Mouse (Mus musculus) cerebellum, adult 18-20 months (tissue): ENCODE measurements around the gene Myh9.
A peak's percentile ranks its signal among the peaks of the same experiment; 100 is the strongest.
"Not testable (repeated sequence)": the region's sequence is repeated elsewhere in the genome, so short reads cannot be mapped to it uniquely, and the experiment has no call there.

ENCODE experiments used
- DNase-seq, 2 experiments: peaks; one replicate each; pipeline ENCODE4 v3.0.0; 2021

Gene Myh9

DNA sequence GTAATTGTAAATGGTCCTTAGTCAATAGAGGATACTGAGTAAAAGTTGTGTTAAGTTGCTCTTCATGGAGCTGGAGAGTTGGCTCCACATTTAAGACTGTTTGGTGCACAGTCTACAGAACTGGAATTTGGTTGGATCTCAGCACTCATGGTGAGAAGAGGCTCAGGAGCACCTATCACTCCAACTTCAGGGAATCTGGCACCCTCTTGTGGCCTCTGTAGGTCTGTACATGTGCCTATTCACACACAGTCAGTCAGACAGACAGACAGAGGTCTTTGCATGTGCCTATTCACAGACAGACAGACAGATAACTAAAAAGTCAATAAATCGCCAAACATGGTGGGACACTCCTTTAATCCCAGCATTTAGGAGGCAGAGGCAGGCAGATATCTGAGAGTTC lies 91.5 kb downstream of the Myh9 start:
- DNase-seq, result peak; percentile 58 to 65

DNA sequence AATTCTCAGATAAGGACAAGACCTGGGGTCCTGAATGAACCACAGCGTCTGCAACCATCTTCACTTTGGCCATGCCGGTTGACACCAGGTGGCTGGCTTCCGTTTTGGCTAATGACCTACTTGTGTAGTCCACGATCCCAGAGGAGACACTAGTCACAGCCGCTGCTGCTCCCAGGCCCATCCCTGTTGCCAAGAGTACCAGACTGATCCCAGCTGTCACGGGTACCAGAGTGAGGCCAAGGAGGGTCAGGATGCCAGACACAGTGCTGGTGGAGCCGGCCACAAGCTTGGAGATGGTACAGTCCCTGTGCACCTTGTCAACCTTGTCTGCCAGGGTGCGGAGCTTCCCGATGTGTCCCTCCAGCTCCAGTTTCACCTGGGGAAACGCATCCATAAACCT lies 92.3 kb downstream of the Myh9 start:
- DNase-seq, result peak; percentile 54 to 70

DNA sequence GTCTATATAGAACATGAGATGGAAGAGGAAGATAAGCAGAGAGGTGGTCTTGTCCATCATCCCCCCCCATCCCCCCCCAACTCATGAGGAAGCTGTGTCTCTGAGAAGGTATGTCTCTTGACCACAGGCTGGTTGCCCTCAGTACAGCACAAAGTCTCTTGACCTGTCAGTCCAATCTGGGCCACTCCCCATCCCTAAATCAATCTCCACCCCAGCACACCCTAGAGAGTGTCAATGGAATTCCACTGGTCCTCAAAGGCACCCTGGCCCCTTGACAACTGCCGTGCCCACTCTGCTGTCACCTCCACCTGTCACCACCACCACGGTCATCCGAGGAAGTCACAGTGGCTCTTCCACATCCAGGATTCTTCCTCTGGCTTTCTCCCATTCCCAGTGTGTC lies 93.6 kb downstream of the Myh9 start:
- DNase-seq, result no peak

- no peak for DNase-seq
Observed at GRCm38 (mm10) chr15:77746326-77746725, 95.6 kb downstream of the Myh9 start.

DNA sequence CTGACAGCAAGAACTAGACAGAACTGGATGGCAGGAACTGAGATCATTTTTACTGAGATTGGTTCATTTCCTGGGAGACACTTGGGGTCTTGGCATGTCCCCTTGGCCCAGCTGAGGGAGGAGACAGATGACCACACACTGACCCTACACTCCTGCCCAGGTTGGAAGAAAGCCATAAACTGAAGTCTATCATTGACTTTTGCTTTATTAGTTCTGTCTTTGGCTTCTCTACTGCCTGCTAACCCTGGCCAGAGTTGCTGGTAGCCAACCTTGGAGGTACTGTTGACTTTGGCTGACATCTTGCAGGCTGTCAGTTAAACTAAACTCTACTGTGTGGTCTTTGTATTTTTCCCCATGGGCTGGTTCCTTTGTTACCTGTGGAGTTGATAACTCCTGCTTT lies 96.9 kb downstream of the Myh9 start:
- DNase-seq, result no peak

GRCm38 (mm10) chr15:77744632-77745031 lies 97.3 kb downstream of the Myh9 start:
- no peak for DNase-seq

DNA sequence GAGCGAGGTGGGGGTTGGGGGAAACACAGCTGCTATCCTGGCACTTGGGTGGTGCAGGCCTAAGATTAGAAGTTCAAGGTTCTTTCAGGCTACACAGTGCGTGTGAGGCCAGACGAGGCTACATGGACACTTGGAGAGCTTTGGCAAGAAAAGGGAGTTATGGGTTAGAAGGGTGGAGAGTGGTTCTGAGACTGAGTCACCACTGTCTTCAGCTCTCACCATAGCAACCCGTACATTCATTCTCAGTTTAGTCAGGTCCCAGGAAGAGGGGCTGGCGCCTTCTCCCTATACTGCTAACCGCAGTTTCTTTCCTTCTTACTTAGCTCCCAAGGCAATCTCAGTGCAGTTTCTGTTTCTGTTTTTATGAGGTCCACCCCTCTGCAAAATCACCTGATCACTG lies 100.4 kb downstream of the Myh9 start:
- not testable (repeated sequence) for DNase-seq

- DNase-seq, result no peak
Observed at GRCm38 (mm10) chr15:77740511-77741297, 101.3 kb downstream of the Myh9 start.

GRCm38 (mm10) chr15:77733903-77734302 lies 108.1 kb downstream of the Myh9 start:
- not testable (repeated sequence) for DNase-seq

- not testable (repeated sequence) for DNase-seq
Observed at GRCm38 (mm10) chr15:77733380-77733779, 108.6 kb downstream of the Myh9 start.

DNA sequence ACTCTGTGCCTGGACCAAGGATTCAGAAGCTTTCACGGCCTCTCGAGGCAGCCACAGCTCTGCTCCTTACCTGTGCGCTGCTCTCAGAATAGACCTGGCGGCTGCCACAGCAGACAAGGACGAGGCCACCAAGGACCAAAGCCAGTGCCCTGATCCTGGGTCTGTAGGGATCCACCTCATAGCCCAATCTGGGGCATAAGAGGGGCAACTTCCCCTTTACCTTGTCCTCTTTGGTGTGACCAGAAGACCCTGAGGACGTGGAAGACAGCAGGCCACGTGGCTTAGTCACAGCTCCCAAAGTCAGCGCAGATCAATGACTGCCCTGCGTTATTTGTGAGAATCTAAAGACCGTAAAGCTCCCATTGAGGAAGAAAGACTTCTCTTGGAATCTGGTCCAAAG lies 109.1 kb downstream of the Myh9 start:
- DNase-seq, result not testable (repeated sequence)

DNA sequence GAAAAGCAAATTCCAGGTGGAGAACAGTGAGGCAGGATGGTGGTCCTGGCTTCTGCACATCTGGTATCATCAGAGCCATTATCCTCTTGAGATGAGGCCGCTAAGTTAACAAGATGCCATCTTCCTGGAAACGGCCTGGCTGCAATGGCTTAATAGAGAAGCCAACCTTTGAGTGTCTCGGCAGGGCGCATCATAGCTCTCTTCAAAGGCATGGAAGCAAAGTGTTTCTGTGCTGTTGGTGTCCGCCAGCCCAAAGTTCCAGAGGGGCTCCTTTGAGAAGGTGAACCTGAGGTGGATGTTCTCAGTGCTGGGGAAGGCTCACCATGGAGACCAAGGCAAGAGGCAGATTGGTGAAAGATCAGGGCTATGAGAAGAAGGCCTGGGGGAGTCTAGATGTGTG lies 110.4 kb downstream of the Myh9 start:
- DNase-seq, result no peak

DNA sequence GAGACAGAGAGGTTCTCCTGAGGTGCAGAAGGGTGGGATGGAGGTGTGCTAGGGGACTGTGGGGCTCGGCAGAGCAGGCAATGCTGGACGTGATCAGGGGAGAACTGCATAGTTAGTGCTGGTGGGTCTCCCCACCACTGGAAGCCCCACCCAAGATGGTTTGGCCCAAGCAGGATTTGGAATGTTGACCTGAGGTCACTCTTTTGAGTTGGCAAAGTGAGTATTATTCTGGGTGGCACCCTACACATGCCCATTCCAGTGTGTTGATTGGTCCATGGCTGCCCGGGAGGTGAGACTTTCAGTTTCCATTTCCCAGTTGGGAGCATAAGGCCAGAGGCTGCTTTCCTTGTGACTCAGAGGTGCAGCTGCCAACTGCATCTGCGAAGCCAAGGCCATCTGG lies 113.2 kb downstream of the Myh9 start, which contains the start of gene Apol9b:
Apol9b (plus strand) TSS at position 301 of the 400 bp plus-strand sequence.
- not testable (repeated sequence) for DNase-seq

DNA sequence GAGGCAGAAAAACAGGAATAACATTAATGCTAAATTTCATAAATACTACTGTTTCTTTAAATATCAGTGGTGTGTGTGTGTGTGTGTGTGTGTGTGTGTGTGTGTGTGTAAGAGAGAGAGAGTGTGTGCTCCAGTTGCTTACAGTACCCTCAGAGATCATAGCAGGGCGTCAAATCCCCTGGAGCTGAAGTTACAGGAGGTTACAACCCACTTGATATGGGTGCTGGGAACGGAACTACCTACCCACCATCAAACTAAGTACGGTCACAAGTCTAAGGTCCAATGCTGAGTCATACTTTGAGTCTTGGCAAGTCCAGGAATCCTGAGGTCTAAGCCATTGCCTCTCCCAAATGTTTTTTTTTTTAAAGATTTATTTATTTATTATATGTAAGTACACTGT lies 114.2 kb downstream of the Myh9 start:
- not testable (repeated sequence) for DNase-seq

- DNase-seq, result peak; percentile 8 to 20
Observed at GRCm38 (mm10) chr15:77727139-77727538, 114.8 kb downstream of the Myh9 start.

DNA sequence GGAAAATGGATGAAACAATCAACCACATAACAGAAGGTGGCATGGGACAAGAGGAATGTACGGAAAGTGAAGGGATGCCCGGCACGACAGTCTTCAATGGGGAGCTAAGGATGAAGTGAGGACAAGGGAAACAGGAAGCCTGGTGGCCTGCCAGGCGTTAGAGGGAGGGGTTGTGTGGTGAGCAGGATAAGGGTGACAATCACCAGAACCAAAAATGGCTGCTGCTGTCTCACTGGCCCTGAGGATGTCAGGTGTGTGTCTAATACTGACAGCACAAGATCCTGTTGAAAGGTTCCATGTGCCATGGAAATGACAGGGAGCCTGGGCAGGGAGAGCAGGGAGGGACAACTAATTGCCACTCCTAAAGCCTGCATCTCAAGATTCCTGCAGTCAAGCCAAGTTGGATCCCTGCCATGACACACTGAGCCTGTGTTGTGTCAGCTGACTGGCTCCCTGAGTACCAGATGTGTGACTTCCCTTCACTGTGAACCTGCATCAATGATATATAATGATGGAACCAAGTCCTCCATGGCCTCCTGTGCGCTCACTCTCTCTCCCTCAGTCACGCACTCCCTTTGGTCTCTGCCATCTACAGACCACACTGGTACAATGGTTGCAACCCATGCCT lies 116.5 kb downstream of the Myh9 start:
- not testable (repeated sequence) for DNase-seq

DNA sequence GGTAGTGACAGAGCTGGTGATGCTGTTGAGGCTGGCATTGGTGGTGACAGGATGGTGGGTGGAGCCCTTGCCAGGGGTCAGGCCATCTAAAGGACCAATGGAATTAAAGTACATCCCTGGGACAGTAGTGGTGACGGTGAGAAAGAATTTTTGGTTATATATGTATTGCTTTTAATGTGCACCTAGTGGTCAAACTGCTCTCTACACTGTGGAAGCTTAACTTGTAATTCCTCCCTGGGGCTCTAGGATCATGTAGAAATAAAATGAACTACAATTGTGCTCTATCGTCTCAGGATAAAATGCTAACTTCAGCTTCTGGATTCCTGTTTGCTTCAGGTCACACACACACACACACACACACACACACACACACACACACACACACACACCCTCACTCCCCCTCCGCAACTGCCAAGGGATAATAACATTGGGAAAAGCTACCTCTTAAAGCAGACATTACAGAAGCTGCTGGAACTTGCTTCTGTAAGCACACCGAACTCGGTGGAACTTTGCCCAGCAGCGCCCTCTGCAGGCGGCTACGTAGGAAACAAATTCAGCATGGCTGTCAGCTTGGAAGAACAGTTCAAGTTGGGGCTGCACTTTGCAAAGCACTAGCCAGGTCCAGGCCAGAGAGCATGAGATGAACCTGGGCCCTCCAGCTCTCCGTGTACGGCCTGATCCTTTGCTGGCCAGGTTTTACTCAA lies 117.6 kb downstream of the Myh9 start:
- DNase-seq, result not testable (repeated sequence)

DNA sequence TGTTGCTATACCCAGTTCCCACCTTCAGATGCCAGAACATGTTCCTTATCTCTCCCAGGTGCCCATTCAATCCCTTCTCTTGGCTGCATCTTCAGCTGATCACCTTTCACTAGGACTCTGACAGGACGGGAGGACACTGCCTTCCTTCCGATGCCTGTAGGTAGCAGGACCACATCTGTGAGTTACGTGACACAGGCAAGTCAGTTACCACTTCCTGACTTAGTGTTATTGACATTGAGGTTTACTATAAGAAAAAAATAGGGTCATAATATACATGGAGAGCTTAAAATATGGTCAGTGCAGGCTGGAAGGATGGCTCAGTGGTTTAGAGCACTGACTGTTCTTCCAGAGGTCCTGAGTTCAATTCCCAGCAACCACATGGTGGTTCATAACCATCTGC lies 120.5 kb downstream of the Myh9 start:
- DNase-seq, result not testable (repeated sequence)

DNA sequence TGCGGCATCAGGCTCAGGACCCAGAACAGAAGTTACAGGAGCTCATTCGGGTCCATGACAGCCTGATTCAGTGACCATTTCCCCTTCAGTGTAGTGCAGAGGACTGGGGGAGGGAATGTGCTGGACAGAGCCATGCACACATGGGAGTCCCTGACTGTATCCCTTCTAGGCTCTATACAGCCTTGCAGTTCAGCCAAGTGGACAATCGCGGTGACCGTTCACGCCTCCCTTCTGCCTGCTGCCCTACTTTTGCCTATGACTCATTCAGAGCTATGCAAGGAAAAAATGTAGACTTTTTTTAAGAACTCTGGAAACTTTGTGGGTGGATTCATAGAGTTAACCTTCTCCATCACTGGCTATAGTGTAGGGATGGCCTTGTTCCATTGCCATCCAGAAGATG lies 123.7 kb downstream of the Myh9 start:
- DNase-seq, result not testable (repeated sequence)
